Mouse (Mus musculus) embryonic facial prominence, embryonic 12.5 days (tissue): ENCODE data around the gene Arhgef3. TPM values are rescaled to one million over a fixed set of nuclear protein-coding genes. Genes with fewer than 3 reads are reported as not detected.

Source experiments
- ATAC-seq: fragments of 200-750 bp; cut with Nextera tagmentation; 2 replicates; pipeline ENCODE4 v1.8.0; 2017; ENCODE audit not compliant: insufficient number of reproducible peaks, insufficient read depth, low FRiP score, low TSS enrichment
- H3K27ac ChIP-seq: fragments of 300-500 bp; sonication (generic); 2 replicates; pipeline ENCODE4 v1.5.1; 2016; ENCODE audit warnings: mild to moderate bottlenecking
- H3K27me3 ChIP-seq: fragments of 300-500 bp; sonication (generic); 2 replicates; pipeline ENCODE4 v1.6.1; 2016; ENCODE audit warnings: mild to moderate bottlenecking, moderate library complexity
- H3K36me3 ChIP-seq: fragments of 300-500 bp; sonication (generic); 2 replicates; pipeline ENCODE4 v1.6.1; 2016; ENCODE audit warnings: mild to moderate bottlenecking
- H3K4me1 ChIP-seq: fragments of 300-500 bp; sonication (generic); 2 replicates; pipeline ENCODE4 v1.6.1; 2016
- H3K4me2 ChIP-seq: fragments of 300-500 bp; sonication (generic); replicated peaks from 2 replicates; pipeline ENCODE4 v1.6.1; 2016; ENCODE audit warnings: mild to moderate bottlenecking, moderate library complexity
- H3K4me3 ChIP-seq: fragments of 300-500 bp; sonication (generic); 2 replicates; pipeline ENCODE4 v1.5.1; 2016; ENCODE audit warnings: mild to moderate bottlenecking
- H3K9ac ChIP-seq: fragments of 300-500 bp; sonication (generic); 2 replicates; pipeline ENCODE4 v1.6.1; 2016; ENCODE audit warnings: mild to moderate bottlenecking, moderate library complexity
- H3K9me3 ChIP-seq: fragments of 300-500 bp; sonication (generic); 2 replicates; pipeline ENCODE4 v1.6.1; 2016; ENCODE audit warnings: mild to moderate bottlenecking, moderate library complexity
- WGBS: fragments of 180-500 bp; shearing (Covaris S2); methylation state at CpG from one replicate; pipeline ENCODE4 v1.1.7; 2016; 5-methylcytosine and 5-hydroxymethylcytosine counted together
- polyA plus RNA-seq: library from polyadenylated mRNA; unstranded; fragments of >200 nt; fragmentation: Nextera tagmentation; extraction: Ambion mirVana; gene quantifications from 2 replicates; pipeline ENCODE4 v1.2.1, GENCODE M21; 2016

Arhgef3 gene
- polyA plus RNA-seq, 1 experiment from 2014 or later, result 8.4 TPM

DNA sequence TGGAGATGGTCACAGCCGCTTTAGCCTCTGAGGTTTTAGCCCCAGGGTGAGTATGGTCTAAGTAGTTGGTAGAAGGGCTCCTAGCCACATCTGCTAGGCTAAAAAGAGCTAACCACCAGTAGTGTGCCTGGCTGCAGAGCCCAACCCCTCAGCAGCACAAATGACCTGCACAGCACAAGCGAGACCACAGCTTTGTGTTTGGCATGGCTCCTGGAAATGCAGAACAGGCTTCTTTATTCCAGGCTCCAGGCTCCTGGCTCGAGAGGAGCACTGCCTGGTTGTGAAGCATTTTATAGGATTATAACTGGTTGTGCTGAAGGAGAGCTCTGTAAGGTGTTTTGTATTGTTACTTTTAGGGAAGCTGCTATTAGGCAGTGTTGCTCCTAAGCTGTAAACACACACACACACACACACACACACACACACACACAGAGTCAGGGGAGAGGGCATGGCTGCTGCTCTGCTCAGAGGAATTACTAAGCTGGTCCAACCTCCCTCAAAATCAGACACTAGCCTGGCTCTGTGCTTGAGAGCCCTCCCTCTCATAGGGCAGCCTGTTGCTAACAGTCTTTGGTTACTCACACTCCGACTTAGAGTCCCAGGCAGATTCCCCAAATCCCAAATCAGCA lies 217.8 kb downstream of the Arhgef3 start:
- peaks cover 15% of the 10 kb centered on the region; the same call in 1 of the 2 replicates for H3K27me3 ChIP-seq
- H3K4me3 ChIP-seq, result no peak overlapping the region
- H3K4me2 ChIP-seq, result no peak overlapping the region
- H3K4me1 ChIP-seq, result peaks cover 7% of the 10 kb centered on the region
- no peaks in the 10 kb centered on the region for H3K9me3 ChIP-seq
- H3K36me3 ChIP-seq, result no peaks in the 10 kb centered on the region
- H3K9ac ChIP-seq, result no peak overlapping the region
- ATAC-seq, result no peak
- 49% methylated on average over 4 of the region's 4 CpGs for WGBS
- no peak overlapping the region for H3K27ac ChIP-seq

DNA sequence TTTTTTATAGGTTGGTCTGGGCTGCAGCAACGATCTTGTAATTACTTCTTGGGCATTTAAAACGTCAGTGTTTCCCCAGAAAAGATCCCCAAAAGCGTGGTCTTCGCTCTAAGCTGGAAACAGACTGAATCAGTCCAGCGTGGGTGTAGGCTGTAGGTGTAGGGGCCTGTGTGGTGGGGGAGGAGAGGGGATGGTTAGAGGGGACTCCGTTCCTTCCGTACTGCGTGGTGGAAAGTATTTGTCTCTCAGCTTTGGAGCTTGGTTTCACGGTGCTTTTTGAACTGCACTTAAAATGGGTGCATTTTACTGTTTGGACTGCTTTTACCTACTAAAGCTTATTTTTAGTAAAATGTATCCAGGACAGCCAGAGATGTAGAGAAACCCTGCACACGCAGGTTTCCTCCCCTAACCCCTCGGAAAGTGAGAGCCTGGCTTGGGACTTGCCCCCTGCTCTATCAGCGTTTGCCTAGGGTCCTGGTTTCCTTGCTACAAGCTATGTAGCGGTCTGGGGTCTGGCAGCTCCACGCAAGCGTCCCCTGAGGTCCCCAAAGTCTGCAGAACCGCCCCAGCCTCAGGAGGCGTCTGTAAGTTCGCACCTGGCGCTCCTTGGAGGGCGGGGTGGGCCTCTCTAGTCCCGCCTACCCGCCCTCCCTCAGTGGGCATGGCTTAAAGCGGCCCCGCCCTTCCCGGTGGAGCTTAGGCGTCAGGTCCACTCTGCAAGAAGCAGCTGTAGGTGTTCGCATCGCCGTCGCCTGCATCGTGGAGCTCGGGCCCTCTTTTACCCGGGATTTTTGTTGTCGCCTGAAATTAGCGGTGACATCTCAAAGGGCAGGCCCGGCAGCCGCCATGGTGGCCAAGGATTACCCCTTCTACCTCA lies 220.9 kb downstream of the Arhgef3 start:
- H3K9ac ChIP-seq, result peak overlapping the region; percentile 56
- peaks cover 7% of the 10 kb centered on the region for H3K4me1 ChIP-seq
- H3K27ac ChIP-seq, result no peak overlapping the region
- ATAC-seq, result peak; percentile 80
- H3K4me2 ChIP-seq, result peak overlapping the region; percentile 92
- no peaks in the 10 kb centered on the region for H3K36me3 ChIP-seq
- H3K27me3 ChIP-seq, result peaks cover 17% of the 10 kb centered on the region; the same call in 1 of the 2 replicates
- H3K4me3 ChIP-seq, result peak overlapping the region; percentile 51
- no peaks in the 10 kb centered on the region for H3K9me3 ChIP-seq
- WGBS, result 2% methylated on average over 37 of the region's 37 CpGs

DNA sequence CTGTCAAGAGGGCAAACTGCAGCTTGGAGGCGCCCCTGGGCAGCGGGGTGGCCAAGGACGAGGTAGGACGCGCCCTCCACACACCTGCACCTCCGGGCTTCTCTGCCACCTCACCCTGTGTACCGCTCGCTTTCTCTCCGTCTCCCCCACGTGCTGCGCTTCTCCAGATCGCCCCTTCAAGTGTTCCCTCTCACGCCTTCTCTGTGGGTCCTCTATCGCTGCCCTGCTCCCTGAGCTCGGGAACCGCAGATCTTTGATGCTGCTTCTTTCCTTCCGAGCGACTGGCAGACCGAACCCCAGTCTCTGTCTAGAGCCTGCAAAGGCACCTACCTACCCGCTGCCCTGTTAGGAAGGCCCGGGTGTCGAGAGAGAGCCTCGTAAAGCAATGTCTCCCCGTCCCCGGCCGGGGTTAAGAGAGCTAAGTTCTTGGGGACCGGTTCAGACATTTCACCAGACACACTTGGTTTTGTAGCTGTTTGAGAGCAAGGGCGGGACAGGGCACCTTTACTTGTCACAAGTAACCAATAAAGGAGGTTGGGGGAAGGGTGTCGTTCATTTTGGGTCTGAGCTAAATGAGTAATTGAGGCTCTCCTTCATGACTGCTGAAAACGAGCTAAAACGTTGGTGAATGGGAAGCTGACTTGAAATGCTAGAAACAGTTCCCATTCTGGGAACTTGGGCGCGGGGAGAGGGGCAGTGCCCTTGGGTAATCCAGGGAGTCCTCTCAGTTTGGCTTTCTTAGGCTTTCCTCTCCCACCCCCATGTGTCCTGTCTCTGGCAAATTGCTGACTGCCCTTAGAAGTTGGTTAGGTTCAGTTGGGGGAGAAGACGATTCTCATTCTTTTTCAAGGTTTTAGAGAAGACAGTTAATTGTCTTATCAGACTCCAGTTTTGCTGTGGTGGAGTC lies 221.8 kb downstream of the Arhgef3 start:
- Histone ChIP-seq H3K27me3 (peaks cover 17% of the 10 kb centered on the region; the same call in 1 of the 2 replicates), H3K27ac (no peak overlapping the region), H3K4me3 (peak overlapping the region; percentile 51), H3K4me2 (peak overlapping the region; percentile 92), H3K36me3 (no peaks in the 10 kb centered on the region), H3K4me1 (peaks cover 7% of the 10 kb centered on the region), H3K9me3 (no peaks in the 10 kb centered on the region), H3K9ac (peak overlapping the region; percentile 56)
- ATAC-seq, result peak; percentile 60; the same call in 1 of the 2 replicates
- WGBS, result 3% methylated on average over 34 of the region's 34 CpGs

DNA sequence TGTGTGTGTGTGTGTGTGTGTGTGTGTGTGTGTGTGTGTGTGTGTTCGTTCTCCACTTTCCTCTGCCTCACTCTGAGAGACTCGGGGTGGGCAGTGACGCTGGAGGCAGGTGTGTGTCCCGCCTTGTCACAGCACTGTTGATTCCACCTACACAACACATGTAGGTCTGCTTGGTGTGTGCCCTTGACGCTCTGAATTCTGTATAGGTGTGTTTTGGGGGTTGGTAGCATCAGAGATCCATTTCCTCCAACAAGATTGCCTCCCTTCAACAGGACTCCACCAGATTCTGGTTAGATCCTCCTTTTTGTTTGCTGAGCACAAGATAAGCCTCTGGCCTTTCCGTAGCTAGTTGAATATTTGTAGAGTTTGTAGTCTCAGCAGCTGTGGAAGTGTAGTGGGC lies 222.5 kb downstream of the Arhgef3 start:
- Histone ChIP-seq H3K27ac (no peak overlapping the region), H3K4me2 (peak overlapping the region; percentile 92), H3K4me1 (peaks cover 7% of the 10 kb centered on the region), H3K4me3 (0 out of 2 replicates have a peak overlapping the region, but pooled peaks have one; percentile 51), H3K27me3 (peaks cover 17% of the 10 kb centered on the region; the same call in 1 of the 2 replicates), H3K9ac (no peak overlapping the region; the same call in 1 of the 2 replicates), H3K36me3 (no peaks in the 10 kb centered on the region), H3K9me3 (no peaks in the 10 kb centered on the region)
- 73% methylated on average over 5 of the region's 6 CpGs for WGBS
- no peak for ATAC-seq

DNA sequence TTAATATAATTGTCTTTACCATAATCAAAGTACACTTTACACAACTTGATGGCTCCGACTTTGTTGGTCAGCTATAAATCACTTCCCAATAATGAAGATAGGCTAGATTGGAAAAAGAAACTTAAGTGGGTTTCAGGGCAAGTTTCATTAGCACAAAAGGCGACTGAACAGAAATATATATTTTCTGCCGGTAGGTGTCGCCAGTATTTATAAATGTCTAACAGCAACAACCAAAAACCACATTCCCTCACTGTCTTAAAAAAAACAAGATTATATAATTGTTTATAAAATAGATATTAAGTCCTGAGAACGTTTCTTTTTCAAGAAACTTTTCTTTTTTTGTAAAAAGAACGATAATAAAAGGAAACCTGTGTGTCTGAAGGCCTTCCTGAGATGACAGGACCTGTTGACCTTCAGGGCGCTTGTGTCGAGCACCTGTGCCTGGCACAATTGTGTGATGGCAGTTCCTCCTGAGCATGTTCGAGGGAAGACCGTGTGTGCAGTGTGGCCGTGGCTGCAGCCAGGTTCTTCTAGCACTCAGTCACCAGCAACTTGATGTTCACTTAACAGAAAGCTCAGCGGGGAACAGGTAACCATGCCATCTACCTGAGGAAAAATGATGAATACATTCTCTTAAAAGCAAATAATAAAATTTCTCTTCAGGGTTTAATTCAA lies 223.5 kb downstream of the Arhgef3 start:
- ATAC-seq, result no peak
- 35% methylated on average over 12 of the region's 12 CpGs for WGBS
- Histone ChIP-seq H3K27me3 (peaks cover 17% of the 10 kb centered on the region; the same call in 1 of the 2 replicates), H3K36me3 (no peaks in the 10 kb centered on the region), H3K4me1 (peaks cover 7% of the 10 kb centered on the region), H3K9ac (no peak overlapping the region), H3K4me3 (no peak overlapping the region), H3K4me2 (no peak overlapping the region), H3K9me3 (no peaks in the 10 kb centered on the region), H3K27ac (no peak overlapping the region)

DNA sequence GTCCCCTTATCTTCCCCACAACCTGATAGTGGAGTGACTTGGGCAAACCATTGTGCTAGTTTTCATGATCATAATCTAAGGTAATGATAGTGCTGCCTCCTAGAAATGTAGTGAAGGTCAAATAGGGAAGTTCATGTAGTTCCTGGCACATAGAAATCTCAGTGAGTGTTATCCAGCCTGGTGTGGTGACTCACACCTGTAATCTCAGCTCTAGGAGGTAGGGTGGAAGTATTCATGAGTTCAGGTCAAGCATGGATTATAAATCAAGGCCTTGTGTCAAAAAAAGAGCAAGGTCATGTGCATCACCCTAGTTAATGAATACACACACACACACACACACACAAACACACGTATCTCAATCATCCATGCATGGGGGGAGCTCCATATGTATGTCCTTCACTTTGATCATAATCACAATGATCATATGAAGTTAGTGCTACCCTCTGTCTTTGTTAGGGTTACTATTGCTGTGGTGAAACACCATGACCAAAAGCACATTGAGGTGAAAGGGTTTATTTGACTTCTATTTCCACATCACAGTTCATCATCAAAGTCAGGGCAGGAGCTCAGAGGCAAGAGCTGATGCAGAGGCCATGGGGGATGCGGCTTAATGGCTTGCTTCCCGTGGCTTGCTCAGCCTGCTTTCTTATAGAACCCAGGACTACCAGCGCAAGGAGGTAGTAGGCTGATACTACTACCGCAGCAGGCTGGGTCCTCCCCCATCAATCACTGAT lies 226.2 kb downstream of the Arhgef3 start:
- WGBS, result 80% methylated on average over 5 of the region's 5 CpGs
- peaks cover 7% of the 10 kb centered on the region for H3K4me1 ChIP-seq
- no peak overlapping the region for H3K27ac ChIP-seq
- peaks cover 12% of the 10 kb centered on the region; the same call in 1 of the 2 replicates for H3K27me3 ChIP-seq
- no peak for ATAC-seq
- H3K36me3 ChIP-seq, result no peaks in the 10 kb centered on the region
- no peaks in the 10 kb centered on the region for H3K9me3 ChIP-seq
- H3K4me3 ChIP-seq, result no peak overlapping the region
- no peak overlapping the region for H3K4me2 ChIP-seq
- no peak overlapping the region for H3K9ac ChIP-seq

DNA sequence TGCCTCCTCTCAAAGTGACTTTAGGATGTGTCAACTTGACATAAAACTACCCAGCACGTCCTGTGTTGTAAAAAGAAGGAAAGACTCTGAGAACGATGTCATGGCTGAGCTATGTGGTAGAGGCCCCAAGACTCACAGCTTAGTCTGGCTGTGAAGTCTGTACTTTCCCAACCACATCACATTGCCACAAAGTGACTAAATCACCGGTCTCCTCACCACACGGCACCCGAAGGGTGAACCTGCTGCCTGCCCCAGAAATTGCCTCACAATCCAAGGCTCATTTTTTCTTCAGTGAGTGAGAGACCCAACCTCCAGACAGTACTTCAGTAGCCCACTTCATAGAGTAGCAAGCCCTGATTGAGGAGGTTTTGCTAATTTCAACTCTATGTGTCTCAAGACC lies 226.8 kb downstream of the Arhgef3 start:
- H3K4me1 ChIP-seq, result peaks cover 2% of the 10 kb centered on the region
- no peak overlapping the region for H3K4me2 ChIP-seq
- no peak overlapping the region for H3K9ac ChIP-seq
- H3K27me3 ChIP-seq, result peaks cover 12% of the 10 kb centered on the region; the same call in 1 of the 2 replicates
- no peak overlapping the region for H3K4me3 ChIP-seq
- H3K9me3 ChIP-seq, result no peaks in the 10 kb centered on the region
- no peak overlapping the region for H3K27ac ChIP-seq
- no peak for ATAC-seq
- 85% methylated on average over 5 of the region's 5 CpGs for whole genome bisulfite sequencing
- H3K36me3 ChIP-seq, result no peaks in the 10 kb centered on the region

DNA sequence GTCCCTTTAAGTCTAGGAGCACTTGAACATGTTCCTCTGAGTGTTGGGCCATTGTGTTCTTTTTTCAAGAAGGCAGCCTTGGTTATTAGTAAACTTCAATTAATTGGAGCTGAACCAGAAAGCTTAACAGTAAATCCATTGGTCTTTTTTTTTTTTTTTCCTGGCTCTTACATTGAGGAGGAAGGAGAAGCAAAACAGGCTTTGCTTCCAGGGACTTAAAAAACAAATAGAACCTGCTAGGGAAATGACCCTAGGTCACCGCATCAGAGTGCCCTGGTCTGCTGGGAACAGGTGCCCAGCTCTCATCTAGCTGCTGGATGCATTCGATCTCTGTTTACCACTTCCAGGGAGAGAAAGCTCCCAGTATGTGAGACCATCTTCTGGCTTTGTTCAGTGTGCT lies 227.8 kb downstream of the Arhgef3 start:
- Histone ChIP-seq H3K27me3 (peaks cover 2% of the 10 kb centered on the region; the same call in 1 of the 2 replicates), H3K9me3 (no peaks in the 10 kb centered on the region), H3K27ac (no peak overlapping the region), H3K4me2 (no peak overlapping the region), H3K4me3 (no peak overlapping the region), H3K36me3 (no peaks in the 10 kb centered on the region), H3K4me1 (no peaks in the 10 kb centered on the region), H3K9ac (no peak overlapping the region)
- ATAC-seq, result no peak
- WGBS, result 61% methylated on average over 2 of the region's 2 CpGs

DNA sequence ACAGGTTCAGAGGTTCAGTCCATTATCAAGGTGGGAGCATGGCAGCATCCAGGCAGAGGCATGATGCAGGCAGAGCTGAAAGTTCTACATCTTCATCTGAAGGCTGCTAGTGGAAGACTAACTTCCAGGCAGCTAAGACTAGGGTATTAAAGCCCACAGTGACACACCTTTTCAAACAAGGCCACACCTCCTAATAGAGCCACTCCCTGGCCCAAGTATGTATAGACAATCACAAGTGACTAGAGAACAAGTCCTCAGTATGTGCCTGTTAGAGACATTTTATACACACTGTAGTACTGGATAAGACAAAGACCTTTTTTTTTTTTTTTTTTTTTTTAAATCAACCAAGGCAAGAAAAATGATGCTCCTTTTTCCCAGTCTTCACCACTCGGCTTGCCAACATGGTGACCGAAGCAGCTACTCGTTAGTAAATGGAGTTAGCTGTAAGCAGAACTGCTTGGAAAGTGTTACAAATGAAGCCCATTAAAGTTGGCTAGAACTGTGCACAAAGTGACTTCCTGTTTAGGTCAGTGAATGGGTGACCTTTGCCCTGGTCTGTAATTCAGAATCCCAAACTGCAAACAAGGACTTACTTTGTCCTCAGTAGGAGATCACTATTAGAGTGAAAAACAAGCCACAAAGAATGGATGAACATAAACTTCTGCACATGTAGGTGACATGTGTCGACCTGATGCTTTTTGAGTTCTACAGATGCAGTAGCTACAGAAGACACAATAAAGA lies 229.7 kb downstream of the Arhgef3 start:
- no peak for ATAC-seq
- Histone ChIP-seq H3K4me2 (no peak overlapping the region), H3K4me1 (no peaks in the 10 kb centered on the region), H3K27ac (no peak overlapping the region), H3K9me3 (no peaks in the 10 kb centered on the region), H3K9ac (no peak overlapping the region), H3K36me3 (no peaks in the 10 kb centered on the region), H3K4me3 (no peak overlapping the region), H3K27me3 (no peaks in the 10 kb centered on the region)
- WGBS, result 32% methylated on average over 4 of the region's 4 CpGs
